Mouse (Mus musculus) lung, postnatal 0 days (tissue): ENCODE data around the gene Rbfox2. TPM values are rescaled to one million over a fixed set of nuclear protein-coding genes. Genes with fewer than 3 reads are reported as not detected.
A peak's percentile ranks its signal among the peaks of the same experiment; 100 is the strongest.

ENCODE experiments used
- ATAC-seq: fragments of 200-750 bp; cut with Nextera tagmentation; 2 replicates; pipeline ENCODE4 v1.8.0; 2017; ENCODE audit warnings: moderate library complexity
- DNase-seq: peaks from one replicate; pipeline ENCODE4 v3.0.0-alpha.2; 2016; ENCODE audit warnings: low spot score
- H3K27ac ChIP-seq: fragments of 300-500 bp; sonication (generic); 2 replicates; pipeline ENCODE4 v1.5.1; 2014; ENCODE audit warnings: antibody characterized with exemption, mild to moderate bottlenecking, low read length, mixed read lengths
- H3K27me3 ChIP-seq: fragments of 300-500 bp; sonication (generic); replicated peaks from 2 replicates; pipeline ENCODE4 v1.6.1; 2014; ENCODE audit warnings: low read length, mixed read lengths; ENCODE audit not compliant: insufficient read depth
- H3K36me3 ChIP-seq: fragments of 300-500 bp; sonication (generic); 2 replicates; pipeline ENCODE4 v1.6.1; 2014; ENCODE audit warnings: low read length, mixed read lengths; ENCODE audit not compliant: insufficient read depth
- H3K4me1 ChIP-seq: fragments of 300-500 bp; sonication (generic); 2 replicates; pipeline ENCODE4 v1.6.1; 2014; ENCODE audit warnings: antibody characterized with exemption, low read depth, low read length, mixed read lengths; ENCODE audit not compliant: insufficient read depth
- H3K4me2 ChIP-seq: fragments of 300-500 bp; sonication (generic); replicated peaks from 2 replicates; pipeline ENCODE4 v1.6.1; 2014; ENCODE audit warnings: low read depth, mild to moderate bottlenecking, low read length, moderate library complexity, mixed read lengths
- H3K4me3 ChIP-seq: fragments of 300-500 bp; sonication (generic); 2 replicates; pipeline ENCODE4 v1.5.1; 2014; ENCODE audit warnings: low read depth, low read length
- H3K9ac ChIP-seq: fragments of 300-500 bp; sonication (generic); replicated peaks from 2 replicates; pipeline ENCODE4 v1.6.1; 2014; ENCODE audit warnings: low read depth, mild to moderate bottlenecking
- H3K9me3 ChIP-seq: fragments of 300-500 bp; sonication (generic); 2 replicates; pipeline ENCODE4 v1.6.1; 2016; ENCODE audit warnings: low read length, mixed read lengths
- CTCF ChIP-seq: IDR thresholded peaks from 2 replicates; pipeline ENCODE4 v1.5.1; 2016; ENCODE audit warnings: antibody characterized with exemption, mild to moderate bottlenecking
- EP300 ChIP-seq: IDR thresholded peaks from 2 replicates; pipeline ENCODE4 v1.6.1; 2016; ENCODE audit warnings: antibody characterized with exemption, mild to moderate bottlenecking, control low read depth
- WGBS: fragments of 180-500 bp; shearing (Covaris S2); extraction: QIAGEN DNeasy Blood & Tissue Kit; methylation state at CpG from one replicate; pipeline ENCODE4 v1.1.7; 2014; 5-methylcytosine and 5-hydroxymethylcytosine counted together
- polyA plus RNA-seq: library from polyadenylated mRNA; unstranded; fragments of >200 nt; fragmentation: Nextera tagmentation; extraction: Ambion mirVana; gene quantifications from 2 replicates; pipeline ENCODE4 v1.2.1, GENCODE M21; 2015

Gene Rbfox2
- polyA plus RNA-seq: 17.4 and 18.8 TPM in 2 replicates

- DNase-seq (peak; percentile 99), ATAC-seq (peak; percentile 97)
- no peak for TF ChIP-seq EP300
- Histone ChIP-seq H3K4me3 (peak within 1 kb of the TSS; percentile 94), H3K36me3 (no peaks in the 10 kb centered on the region), H3K9ac (peak within 1 kb of the TSS; percentile 88), H3K9me3 (no peaks in the 10 kb centered on the region), H3K4me1 (peaks cover 19% of the 10 kb centered on the region; the same call in 1 of the 2 replicates), H3K4me2 (peak within 1 kb of the TSS; percentile 80), H3K27ac (peak within 1 kb of the TSS; percentile 99), H3K27me3 (no peaks in the 10 kb centered on the region)
- under 1% methylated on average over 74 of the region's 90 CpGs for WGBS
These were observed at the start of gene Rbfox2 for GRCm38 (mm10) chr15:77306547-77307261. Rbfox2 (minus strand) TSS chr15:77307004.

- 10% methylated on average over 11 of the region's 11 CpGs for WGBS
- Histone ChIP-seq H3K4me1 (no peaks in the 10 kb centered on the region), H3K4me3 (no peak overlapping the region), H3K4me2 (peak overlapping the region; percentile 11; the same call in 1 of the 2 replicates), H3K36me3 (no peaks in the 10 kb centered on the region), H3K9ac (no peak overlapping the region), H3K9me3 (no peaks in the 10 kb centered on the region), H3K27me3 (no peaks in the 10 kb centered on the region), H3K27ac (no peak overlapping the region)
- no peak for TF ChIP-seq EP300
- no peak for TF ChIP-seq CTCF
- ATAC-seq (no peak), DNase-seq (no peak)
These were observed 49.5 kb upstream of the Rbfox2 start for GRCm38 (mm10) chr15:77356248-77356810.

GRCm38 (mm10) chr15:77354848-77355551 lies 48.2 kb upstream of the Rbfox2 start:
- Histone ChIP-seq H3K9ac (no peak overlapping the region), H3K27ac (no peak overlapping the region), H3K27me3 (no peaks in the 10 kb centered on the region), H3K4me1 (no peaks in the 10 kb centered on the region), H3K9me3 (no peaks in the 10 kb centered on the region), H3K4me3 (no peak overlapping the region), H3K36me3 (no peaks in the 10 kb centered on the region), H3K4me2 (no peak overlapping the region)
- DNase-seq: no peak
- 90% methylated on average over 6 of the region's 6 CpGs for WGBS
- ATAC-seq: no peak
- TF ChIP-seq EP300 (no peak), CTCF (no peak)

- Histone ChIP-seq H3K36me3 (no peaks in the 10 kb centered on the region), H3K4me2 (no peak overlapping the region), H3K4me1 (no peaks in the 10 kb centered on the region), H3K9me3 (no peaks in the 10 kb centered on the region), H3K9ac (no peak overlapping the region), H3K27me3 (no peaks in the 10 kb centered on the region), H3K4me3 (no peak overlapping the region), H3K27ac (no peak overlapping the region)
- DNase-seq (no peak), ATAC-seq (no peak)
- 50% methylated on average over 4 of the region's 4 CpGs for WGBS
- TF ChIP-seq EP300: no peak
- TF ChIP-seq CTCF: no peak
These were observed 47.7 kb upstream of the Rbfox2 start for GRCm38 (mm10) chr15:77354496-77354847.

GRCm38 (mm10) chr15:77353764-77354163 lies 47.0 kb upstream of the Rbfox2 start:
- no peaks in the 10 kb centered on the region for H3K36me3 ChIP-seq
- no peak overlapping the region for H3K4me2 ChIP-seq
- no peaks in the 10 kb centered on the region for H3K4me1 ChIP-seq
- H3K27ac ChIP-seq: no peak overlapping the region
- TF ChIP-seq EP300: no peak
- TF ChIP-seq CTCF: no peak
- no peak for DNase-seq
- H3K9me3 ChIP-seq: no peaks in the 10 kb centered on the region
- no peak overlapping the region for H3K4me3 ChIP-seq
- ATAC-seq: no peak
- 31% methylated on average over 4 of the region's 4 CpGs for WGBS
- H3K9ac ChIP-seq: no peak overlapping the region
- no peaks in the 10 kb centered on the region for H3K27me3 ChIP-seq

- Histone ChIP-seq H3K36me3 (no peaks in the 10 kb centered on the region), H3K9me3 (no peaks in the 10 kb centered on the region), H3K27ac (no peak overlapping the region), H3K27me3 (no peaks in the 10 kb centered on the region), H3K4me2 (no peak overlapping the region), H3K9ac (no peak overlapping the region), H3K4me1 (no peaks in the 10 kb centered on the region; the same call in 1 of the 2 replicates), H3K4me3 (no peak overlapping the region)
- 70% methylated on average over 7 of the region's 7 CpGs for WGBS
- DNase-seq (no peak), ATAC-seq (no peak)
- no peak for TF ChIP-seq EP300
- TF ChIP-seq CTCF: no peak
These were observed 46.1 kb upstream of the Rbfox2 start for GRCm38 (mm10) chr15:77352863-77353262.
